Mouse (Mus musculus): Measurements from ENCODE around the gene Gusb.

Gene Gusb

DNA sequence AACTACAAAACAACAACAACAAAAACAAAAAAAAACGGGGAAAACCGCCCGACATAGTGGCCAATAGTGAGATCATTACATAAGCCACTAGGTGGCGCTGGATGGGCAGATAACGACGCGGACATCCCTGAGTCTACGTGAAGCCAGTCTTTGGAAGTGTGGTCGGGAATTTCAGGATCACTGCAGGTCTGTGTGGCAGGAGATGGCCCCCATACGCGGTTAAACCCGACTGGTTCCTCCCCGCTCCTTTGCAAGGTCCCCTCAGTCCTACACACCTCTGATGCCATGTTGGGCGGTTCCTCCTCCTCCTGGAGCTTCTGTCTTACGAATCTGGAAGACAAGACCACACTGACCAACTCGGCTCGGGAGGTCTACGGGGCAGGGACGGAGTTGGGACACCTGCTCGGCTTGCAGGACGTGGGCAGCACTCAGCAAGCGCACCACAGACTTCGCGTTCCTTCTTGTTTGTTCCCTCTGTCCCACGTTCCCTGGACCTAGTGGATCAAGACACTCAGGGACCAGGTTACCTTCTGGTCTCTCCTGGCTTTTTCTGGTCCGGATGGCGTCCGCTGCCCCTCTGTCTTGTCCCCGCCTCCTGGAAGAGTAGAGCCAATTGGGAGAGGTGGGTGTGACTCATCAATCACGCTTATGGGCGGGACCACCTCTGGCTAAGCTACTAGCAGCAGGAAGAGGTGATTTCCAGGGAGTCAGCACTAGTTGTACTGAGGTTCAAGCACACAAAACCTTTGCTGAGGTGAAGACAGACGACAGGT is 21.1 kb upstream of the Gusb start:
- DNase-seq (ENCODE audit: low spot score), result peak; percentile 98

DNA sequence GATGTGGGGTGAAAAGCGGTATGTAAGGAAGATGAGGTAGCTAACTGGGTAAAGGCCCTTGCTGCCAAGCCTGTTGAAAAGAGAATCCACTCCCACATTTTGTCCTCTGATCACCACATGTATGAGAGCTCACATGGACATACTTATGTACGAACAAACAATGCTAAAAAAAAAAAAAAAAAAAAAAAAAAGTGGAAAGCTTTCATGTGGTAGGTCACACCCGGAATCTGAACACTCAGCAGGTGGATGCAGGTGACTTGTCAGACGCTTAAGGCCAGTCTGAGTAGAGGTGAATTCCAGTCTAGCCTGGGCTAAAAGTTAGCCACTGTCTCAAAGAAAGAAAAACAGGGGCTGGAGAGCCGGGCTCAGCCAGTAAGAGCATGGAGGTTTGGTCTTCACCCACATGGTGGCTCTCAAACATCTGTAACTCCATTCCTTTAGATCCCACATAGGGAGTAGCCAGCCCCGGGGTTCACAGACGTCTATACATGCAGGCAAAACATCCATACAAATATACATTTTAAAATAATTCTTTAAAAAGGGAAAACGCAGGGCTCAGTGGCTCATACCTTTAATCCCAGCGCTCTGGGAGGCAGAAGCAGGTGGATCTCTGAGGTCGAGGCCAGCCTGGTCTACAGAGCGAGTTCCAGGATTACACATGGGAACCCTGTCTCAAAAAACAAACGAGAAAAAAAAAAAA is 20.4 kb upstream of the Gusb start:
- DNase-seq (ENCODE audit: low spot score), result peak; percentile 29

DNA sequence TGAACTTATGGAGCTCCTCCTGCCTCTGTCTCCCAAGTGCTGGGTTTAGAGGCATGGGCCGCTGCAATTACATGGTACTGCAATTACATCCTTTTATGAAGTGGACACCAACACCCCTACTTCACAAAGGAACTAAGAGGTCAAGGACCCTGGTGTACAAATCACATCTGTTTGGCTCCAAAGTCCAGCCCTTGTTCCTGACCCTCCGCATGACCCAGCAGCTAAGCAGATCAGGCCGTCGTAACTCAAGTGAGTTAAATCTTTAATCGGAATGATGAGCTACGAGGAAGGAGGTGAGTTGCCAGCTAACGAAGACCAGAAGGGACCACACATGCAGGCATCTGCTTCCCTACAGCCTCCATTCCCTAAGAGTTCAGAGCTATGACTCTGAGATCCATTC is 19.5 kb upstream of the Gusb start:
- DNase-seq (ENCODE audit: low spot score), result no peak

GRCm38 (mm10) chr5:130021361-130021966 is 18.6 kb upstream of the Gusb start:
- no peak for DNase-seq (ENCODE audit: low spot score)

DNA sequence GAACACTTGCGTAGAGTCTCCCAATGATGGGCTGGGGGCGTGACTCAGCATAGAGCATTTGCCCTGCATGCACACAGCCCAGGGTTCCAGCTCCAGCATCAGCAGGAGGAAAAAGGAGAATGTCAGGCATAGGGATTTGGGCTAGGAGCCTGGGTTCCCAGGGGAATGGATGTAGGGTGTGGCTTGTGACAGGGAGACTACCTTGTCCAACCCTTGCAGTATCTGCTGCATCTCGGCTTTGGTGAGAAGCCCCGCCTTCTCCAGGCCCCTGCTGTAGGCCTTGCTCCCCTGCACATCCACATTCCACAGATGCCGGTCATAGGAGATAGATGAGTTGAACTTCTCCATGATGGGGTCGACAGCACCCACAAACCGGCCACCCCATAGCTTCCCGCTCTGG is 16.6 kb upstream of the Gusb start:
- no peak for DNase-seq (ENCODE audit: low spot score)

DNA sequence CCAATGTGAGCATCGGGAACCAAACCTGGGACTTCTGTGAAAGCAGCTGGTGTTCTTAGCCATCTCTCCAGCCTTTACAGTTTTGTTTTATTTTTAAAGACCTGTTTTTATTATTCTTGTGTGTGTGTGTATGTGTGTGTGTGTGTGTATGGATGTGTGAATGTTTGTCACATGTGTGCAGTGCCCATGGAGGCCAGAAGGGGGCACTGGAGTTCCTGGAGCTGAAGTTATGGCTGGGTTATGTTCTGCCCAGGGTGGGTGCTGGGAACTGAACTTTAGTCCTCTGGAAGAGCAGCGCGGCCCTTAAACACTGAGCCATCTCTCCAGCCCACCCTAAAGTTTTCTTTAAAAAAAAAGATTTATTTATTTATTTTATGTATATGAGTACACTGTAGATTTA is 12.3 kb upstream of the Gusb start:
- no peak for DNase-seq (ENCODE audit: low spot score)

DNA sequence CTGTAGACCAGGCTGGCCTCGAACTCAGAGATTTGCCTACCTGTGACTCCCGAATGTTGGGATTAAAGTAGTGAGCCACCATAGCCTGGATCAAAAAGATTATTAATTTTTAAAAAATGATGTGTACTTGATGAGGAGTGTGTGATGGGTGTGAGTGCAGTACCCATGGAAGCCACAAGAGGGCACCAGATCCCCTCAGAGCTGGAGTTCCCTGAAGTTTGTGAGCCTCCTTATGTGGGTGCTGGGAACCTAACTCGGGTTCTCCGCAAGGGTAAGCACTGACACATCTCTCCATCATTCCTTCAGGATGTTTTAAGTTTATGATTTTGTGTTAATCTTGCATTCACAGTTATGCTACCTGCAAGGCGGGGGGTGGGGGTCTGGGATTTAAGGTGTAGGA is 8.1 kb upstream of the Gusb start:
- no peak for DNase-seq (ENCODE audit: low spot score)

DNA sequence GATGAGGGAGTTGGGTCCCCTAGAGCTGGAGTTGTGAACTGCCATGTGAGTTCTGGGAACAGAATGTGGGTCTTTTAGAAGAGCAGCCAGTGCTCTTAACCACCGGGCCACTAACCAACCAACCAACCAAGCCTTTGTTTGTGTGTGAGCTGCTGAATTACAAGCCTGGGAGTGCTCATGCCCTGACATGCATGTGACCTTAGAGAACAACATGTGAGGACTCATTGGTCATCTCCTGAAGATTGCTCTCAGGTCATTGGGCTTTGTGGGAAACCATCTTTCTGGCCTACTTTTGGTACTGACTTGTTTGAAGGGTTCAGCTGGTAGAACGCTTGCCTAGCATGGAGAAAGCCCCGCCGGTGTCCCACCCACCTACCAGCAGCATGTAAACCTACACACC is 6.9 kb upstream of the Gusb start:
- no peak for DNase-seq (ENCODE audit: low spot score)

DNA sequence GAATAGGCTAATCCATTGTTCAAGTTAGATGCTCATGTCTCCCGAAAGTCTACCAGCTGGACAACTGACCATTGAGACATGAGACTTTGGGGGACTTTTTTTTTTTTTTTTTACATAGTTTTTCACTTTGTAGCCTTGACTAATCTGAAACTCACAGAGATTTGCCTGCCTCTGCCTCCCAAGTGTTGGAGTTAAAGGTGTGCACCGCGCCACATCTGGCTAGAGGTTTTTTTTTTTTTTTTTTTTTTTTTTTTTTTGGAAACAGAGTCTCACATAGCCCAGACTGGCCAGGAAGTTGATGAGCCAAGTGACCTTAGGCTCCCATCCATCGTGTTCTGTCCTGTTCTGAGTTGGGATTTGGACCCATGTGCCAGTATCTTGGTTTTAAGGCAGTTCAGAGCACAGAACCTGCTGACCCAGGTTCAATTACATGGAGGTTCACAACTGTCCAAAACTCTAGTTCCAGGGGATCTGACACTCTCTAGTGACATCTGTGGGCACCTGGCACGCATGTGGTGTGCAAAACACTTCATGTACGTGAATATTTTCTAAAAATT is 5.3 kb upstream of the Gusb start:
- DNase-seq (ENCODE audit: low spot score), result no peak

GRCm38 (mm10) chr5:130007344-130007743 is 4.5 kb upstream of the Gusb start:
- no peak for DNase-seq (ENCODE audit: low spot score)

DNA sequence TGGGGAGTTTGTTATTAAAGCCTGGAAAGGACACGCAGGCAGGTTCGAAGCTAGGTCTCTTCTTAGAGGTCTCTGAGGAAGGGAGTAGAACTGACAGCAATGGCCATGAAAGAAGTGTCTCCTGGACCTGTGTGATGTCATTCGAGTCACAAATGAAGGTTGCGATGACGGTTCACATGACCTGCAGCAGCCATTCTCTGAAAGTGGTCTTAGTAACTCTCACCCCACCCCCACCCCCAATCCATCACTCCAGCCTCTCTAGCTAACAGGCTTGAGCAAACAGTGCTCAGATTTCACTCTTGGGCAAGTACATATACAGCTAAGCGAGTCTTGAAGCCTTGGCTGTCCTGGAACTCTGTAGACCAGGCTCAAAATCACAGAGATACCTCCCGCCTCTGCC is 380 bp upstream of the Gusb start:
- no peak for DNase-seq (ENCODE audit: low spot score)

DNA sequence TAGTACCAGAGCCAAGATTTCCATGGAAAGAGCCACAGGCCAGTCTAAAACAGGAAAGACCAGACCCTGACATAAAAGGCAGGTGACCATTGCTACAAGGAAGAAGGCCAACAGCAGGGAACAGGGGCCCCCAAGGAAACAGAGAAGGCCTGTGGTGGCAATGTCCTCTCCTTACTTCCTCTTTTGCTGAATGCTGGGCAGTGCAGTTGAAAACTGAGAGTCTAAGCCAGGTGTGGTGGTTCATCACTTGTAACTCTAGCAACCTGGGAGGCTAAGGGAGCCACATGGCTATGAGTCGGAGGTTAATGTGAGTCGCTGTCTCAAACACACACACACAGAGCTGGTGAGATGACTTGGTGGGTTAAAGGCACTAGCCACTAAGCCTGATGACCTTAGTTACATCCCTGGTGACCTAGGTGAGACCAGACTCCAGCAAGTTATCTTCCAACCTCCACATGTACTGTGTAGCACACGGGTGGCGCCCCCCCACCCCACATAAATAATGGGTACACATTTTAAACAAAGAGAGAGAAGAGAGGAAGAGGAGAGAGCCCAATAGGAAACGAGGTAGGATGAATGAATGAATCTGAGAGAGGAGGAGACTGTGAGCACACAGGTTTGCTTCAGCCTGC is 1.4 kb downstream of the Gusb start:
- DNase-seq (ENCODE audit: low spot score), result no peak

DNA sequence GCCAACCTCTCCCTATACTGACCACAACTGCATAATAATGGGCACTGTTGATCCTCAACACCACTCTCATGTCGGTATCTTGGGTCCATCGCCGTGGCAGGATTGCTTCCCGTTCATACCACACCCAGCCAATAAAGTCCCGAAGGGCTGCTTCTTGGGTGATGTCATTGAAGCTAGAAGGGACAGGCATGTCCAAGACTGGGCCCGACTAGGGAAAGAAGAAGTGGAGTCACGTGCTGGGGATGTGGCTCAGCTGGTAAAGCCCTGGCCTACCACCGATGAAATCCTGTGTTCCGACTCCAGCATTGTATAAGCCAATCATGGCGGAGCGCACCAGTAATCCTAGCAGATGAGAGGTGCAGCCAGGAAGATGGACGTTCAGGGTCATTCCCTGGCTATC is 2.1 kb downstream of the Gusb start:
- DNase-seq (ENCODE audit: low spot score), result no peak

DNA sequence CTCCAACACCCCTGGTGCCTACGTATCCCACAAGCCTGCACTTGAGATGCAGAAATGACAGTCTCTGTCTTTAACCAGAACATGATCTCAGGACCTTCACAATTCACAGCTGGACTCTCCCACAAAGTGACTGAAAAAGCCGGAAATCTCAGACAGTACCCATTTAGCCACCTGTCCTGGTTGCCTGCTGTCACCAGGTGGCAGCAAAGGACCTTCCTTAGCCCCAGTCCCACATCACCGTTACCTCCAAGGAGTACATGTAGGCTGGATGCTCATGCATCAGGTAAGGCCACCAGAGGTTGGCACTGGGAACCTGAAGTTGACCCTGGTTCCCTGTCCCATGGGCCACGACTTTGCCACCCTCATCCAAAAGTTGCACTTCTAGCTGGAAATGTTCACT is 3.8 kb downstream of the Gusb start:
- DNase-seq (ENCODE audit: low spot score), result peak; percentile 81

DNA sequence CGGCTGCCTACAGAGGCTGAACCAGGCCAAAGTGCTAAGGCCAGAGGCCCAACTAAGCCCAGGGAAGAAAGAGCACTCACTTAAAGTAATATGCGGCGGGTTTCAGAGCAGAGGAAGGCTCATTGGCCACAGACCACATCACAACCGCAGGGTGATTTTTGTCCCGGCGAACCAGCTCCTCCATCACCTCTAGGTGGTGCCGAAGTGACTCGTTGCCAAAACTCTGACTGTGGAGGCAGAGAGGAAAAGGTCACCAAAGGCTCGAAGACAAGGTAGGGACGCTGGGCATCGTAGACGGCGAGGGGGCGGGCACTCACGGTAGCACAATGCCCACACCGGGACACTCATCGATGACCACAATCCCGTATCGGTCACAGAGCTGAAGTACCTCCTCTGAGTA is 5.1 kb downstream of the Gusb start:
- DNase-seq (ENCODE audit: low spot score), result no peak

DNA sequence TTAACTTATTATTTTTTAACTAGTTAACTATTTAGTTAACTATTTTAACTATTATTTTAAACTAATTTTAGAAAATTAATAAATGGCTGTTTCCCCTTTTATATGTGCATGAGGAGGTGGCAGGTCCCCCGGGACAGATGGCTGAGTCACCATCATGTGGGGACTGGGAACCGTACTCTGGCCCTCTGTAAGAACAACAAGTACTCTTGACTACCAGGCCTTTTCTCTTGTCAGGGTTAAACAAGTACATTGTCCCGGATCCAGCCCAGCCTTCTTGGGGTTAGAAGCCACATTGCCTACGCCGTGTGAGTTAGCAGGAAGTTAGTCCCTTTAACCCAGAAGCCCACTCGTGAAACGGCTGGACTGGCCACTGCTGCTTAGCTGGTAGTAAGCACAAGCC is 7.9 kb downstream of the Gusb start:
- DNase-seq (ENCODE audit: low spot score), result peak; percentile 18

- no peak for DNase-seq (ENCODE audit: low spot score)
Measured at GRCm38 (mm10) chr5:129993374-129993773, 9.5 kb downstream of the Gusb start.

DNA sequence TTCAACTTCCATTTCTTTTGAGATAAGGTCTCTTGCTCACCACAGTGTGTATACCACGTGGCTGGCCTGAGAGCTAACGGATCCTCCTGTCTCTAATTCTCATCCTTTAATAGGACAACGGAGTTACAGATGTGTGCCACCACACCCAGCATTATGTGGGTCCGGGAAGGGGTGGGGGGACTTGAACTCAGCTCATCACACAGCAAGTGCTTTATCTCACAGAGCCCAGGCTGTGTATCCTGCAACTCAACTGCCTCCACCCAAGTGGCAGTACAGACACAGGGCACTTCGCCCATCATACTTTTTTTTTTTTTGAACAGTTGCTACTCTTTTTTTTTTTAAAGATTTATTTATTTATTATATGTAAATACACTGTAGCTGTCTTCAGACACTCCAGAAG is 11.0 kb downstream of the Gusb start:
- no peak for DNase-seq (ENCODE audit: low spot score)

DNA sequence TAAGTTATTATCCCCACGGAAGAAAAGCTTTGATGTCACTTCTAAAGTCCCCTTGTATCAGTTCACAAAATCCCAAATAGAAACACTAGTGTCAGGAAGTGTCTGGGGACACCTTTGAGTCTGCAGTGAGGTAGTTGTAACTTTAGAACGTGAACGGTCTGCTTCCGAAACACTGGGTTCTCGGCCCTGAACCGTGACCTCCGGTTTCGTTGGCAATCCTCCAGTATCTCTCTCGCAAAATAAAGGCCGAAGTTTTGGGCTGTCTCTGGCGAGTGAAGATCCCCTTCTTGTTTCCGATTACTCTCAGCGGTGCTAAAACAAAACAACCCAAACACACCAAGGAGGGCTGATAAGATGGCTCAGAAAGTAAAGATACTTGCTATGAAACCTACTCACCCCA is 13.5 kb downstream of the Gusb start:
- peak; percentile 27 for DNase-seq (ENCODE audit: low spot score)

DNA sequence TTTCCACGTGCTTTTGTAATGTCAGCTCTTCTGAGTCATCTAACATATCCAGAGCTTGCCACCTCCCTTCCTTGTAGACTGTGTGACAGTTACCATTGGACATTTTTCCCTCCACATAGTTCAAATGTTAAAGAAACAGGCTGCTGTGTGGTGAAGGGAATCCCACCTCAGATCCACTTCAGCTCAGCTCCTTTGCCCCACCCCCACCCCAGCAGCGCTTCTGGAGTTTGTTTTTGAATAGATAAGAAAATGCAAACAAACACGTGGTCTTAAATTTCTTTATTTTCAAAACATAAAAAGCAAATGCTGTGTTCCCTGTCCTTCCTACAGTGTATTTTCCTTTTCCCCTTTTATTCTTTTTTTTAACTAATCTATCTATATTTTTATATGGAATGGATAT is 22.6 kb downstream of the Gusb start:
- DNase-seq (ENCODE audit: low spot score), result no peak

DNA sequence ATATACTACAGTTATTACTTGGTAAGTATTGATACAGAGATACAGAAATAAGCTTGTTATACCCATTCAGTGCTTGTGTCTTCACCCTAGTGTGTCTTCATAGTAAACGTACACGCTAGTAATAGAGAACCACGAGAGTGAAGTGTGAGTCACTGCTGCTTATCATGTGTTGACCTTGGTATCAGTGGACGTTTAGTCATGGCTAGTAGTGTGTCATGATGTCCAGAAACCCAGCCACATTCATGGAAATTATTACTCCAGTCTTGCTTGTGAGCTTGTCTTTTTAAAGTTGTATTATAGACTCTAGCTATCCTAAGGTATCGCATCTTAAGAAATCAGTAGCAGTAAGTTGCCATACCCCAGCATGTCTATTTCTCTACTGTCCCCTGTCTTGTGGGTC is 24.2 kb downstream of the Gusb start:
- DNase-seq (ENCODE audit: low spot score), result no peak

DNA sequence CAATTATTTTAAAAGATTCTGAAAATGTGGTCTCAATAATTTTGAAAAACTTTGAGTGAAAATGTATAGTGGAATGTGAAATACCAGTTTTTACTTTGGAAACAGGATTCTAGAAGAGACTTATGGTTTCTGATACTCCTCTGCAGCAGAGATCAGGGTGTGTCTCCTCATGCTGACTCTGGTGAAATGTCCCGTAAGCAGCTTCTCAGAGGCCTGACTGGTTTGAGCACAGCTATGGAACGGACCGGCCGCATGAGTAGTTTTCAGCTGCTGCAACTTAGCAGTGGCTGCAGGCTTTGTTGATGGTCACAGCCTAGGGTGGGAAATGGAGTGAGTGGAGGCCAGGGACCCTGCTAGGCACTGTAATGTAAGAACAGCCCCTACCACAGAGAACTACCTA is 25.1 kb downstream of the Gusb start:
- DNase-seq (ENCODE audit: low spot score), result no peak

DNA sequence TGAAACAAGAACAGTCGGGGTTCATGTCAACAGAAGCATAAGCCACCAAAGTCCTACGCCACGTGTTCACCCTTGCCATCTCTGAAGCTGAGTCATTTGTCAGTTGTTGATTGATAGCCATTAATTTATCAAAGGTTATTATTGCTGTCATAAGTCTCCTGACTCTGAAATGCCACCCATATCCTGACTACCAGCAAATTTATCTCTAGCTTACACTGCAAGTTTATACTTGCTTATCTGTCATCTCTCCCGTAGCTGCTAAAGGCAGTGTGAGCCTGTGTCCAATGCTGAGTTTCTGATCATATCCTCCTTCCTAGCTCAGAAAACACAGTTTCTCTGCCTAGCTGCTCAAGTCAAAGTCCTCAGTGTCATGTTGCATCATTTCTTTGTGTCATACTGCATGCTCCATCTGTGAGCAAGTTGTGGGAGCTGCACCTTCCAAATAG is 28.0 kb downstream of the Gusb start:
- DNase-seq (ENCODE audit: low spot score), result peak; percentile 38

All from adipocyte (in vitro differentiated cells).